Mouse (Mus musculus) megakaryocyte, embryonic 14.5 days (primary cell): Measurements from ENCODE around the gene Slc6a15. TPM values are rescaled to one million over a fixed set of nuclear protein-coding genes. Genes with fewer than 3 reads are reported as not detected.

Experiments used
- H3K27me3 ChIP-seq: replicated peaks from 2 replicates; pipeline ENCODE3; 2012; ENCODE audit warnings: inconsistent platforms
- H3K36me3 ChIP-seq: replicated peaks from 2 replicates; pipeline ENCODE3; 2012; ENCODE audit warnings: low read length, inconsistent platforms, mixed read lengths
- H3K4me1 ChIP-seq: 2 replicates; pipeline ENCODE4 v1.6.1; 2012; ENCODE audit warnings: inconsistent platforms
- H3K4me3 ChIP-seq: replicated peaks from 2 replicates; pipeline ENCODE3; 2012; ENCODE audit warnings: moderate library complexity, mild to moderate bottlenecking, inconsistent platforms
- H3K9me3 ChIP-seq: 2 replicates; pipeline ENCODE4 v1.6.1; 2012; ENCODE audit warnings: inconsistent platforms
- FLI1 ChIP-seq: IDR thresholded peaks from 2 replicates; pipeline ENCODE4 v1.6.1; 2012; ENCODE audit warnings: low read length, inconsistent platforms, mixed read lengths
- GATA1 ChIP-seq: IDR thresholded peaks from 3 replicates; pipeline ENCODE4 v1.6.1; 2012; ENCODE audit warnings: mixed read lengths, low read length, inconsistent platforms, borderline replicate concordance
- polyA plus RNA-seq: library from polyadenylated mRNA; stranded (reverse); fragments of >175 nt; gene quantifications from 2 replicates; pipeline ENCODE4 v1.2.3, GENCODE M21; 2012; ENCODE audit warnings: low replicate concordance; ENCODE audit not compliant: insufficient read depth

The Slc6a15 gene
- polyA plus RNA-seq: not detected in 2 replicates

DNA sequence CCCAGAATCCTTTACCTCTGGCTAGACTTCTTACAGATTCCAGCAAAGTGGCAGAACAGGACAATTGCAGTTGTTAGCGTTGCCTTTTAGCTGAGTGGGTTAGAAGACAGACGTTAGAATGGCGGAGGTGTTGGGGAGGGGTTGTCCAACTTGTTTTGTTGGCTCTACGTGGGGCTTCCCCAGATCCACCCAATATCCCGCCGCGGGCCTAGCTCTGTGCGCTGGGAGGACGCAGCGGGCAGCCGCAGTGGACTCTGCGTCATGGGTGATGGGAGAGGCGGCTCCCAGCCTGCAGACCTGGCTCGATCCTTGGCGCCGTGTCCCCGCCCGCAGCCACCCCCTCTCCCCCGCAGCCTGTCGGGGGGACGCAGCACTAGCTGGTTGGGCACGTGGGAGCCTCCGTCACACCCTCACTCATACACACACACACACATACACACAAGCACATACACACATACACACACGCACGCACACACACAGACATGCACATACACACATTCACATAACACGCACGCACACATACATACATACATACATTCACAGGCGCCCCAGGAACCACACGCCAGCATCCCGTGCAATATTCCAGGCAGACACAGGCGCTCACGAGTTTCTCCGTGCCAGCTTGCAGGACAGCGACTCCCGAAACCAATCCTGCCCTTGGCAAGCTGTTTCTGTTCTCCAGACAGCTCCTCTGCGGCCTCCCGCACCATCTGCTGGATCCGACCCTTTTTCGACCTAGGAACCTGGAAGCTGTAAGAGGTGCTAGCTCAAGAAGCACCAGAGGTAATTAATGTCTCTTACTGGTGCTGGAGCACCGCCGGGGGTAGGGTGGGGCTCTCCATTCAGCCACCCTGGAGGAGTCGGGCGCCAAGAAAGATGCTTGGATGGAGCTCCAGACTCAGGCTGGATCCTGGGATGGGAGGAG lies at the start of gene Slc6a15:
Gene Slc6a15, plus strand, starts transcription at position 413 of the 925 bp plus-strand sequence.
- TF ChIP-seq FLI1: no peak
- no peak for TF ChIP-seq GATA1
- H3K9me3 ChIP-seq: no peaks in the 10 kb centered on the region
- peaks cover 19% of the 10 kb centered on the region for H3K27me3 ChIP-seq
- peaks cover 21% of the 10 kb centered on the region for H3K4me1 ChIP-seq
- no peaks in the 10 kb centered on the region for H3K36me3 ChIP-seq
- peak within 1 kb of the TSS; percentile 93 for H3K4me3 ChIP-seq

DNA sequence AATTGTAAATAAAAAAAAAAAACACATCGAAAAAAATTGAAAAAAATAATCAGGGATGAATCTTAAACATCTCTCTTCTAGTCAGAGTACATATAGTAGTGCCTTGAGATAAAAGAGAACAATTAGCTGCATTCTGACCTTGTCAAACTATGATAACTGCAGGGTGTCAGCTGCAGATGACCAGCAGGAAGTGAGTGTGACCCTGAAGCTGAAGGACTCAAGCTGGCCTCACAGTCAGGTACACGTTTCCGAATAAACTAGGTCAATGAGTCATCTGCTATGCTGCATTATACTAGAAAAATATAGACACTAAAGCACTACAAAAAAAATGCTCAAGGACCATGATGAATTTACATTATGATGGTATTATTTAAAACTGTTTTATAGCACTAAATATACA lies 45.6 kb upstream of the Slc6a15 start:
- no peak for TF ChIP-seq FLI1
- no peak for TF ChIP-seq GATA1
- no peaks in the 10 kb centered on the region for H3K36me3 ChIP-seq

DNA sequence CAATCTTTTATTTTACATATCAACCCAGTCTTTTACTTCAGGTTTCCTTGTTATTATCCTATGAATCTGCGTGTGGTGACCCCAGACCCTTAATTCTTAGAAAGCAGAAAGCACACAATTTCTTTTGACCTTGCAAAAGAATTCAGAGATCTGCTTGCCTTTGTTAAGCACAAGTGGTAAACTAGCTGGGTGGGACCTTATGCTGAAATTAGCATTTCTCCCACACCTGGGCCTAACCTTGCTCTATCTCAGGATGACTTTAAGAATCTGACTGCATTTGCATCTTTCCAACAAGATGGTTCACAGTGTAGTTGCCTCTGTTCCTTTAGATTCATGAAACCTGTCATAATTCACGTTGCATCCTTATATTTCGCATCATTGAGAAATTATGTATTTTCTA lies 44.2 kb upstream of the Slc6a15 start:
- no peaks in the 10 kb centered on the region for H3K36me3 ChIP-seq
- TF ChIP-seq FLI1 (no peak), GATA1 (no peak)
- no peaks in the 10 kb centered on the region for H3K27me3 ChIP-seq
- H3K4me3 ChIP-seq: no peak overlapping the region
- H3K4me1 ChIP-seq: no peaks in the 10 kb centered on the region
- peaks cover 6% of the 10 kb centered on the region for H3K9me3 ChIP-seq

More for the DNA sequence above, 45.6 kb upstream of the Slc6a15 start:
- no peak overlapping the region for H3K4me3 ChIP-seq
- peaks cover 4% of the 10 kb centered on the region for H3K9me3 ChIP-seq
- H3K27me3 ChIP-seq: no peaks in the 10 kb centered on the region
- H3K4me1 ChIP-seq: no peaks in the 10 kb centered on the region

DNA sequence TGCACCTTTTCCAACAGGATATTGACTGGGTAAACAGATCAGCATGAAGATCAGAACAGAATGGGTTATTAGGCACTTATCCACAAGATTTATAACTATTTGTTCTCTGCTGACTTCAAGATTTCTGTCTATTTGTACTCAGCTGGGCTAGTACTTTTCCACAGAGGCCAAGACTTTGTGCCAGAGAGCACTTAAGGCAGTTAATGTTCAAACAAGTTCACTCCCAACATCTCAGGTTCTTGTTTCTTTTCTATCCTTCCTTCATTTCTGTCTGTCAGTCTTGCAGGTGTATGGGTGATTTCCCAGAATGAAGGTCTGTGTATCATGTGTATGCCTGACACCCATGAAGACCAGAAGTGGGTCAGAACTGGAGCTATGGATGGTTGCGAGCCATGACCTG lies 33.3 kb upstream of the Slc6a15 start:
- Histone ChIP-seq H3K36me3 (no peaks in the 10 kb centered on the region), H3K9me3 (no peaks in the 10 kb centered on the region), H3K4me1 (no peaks in the 10 kb centered on the region), H3K27me3 (no peaks in the 10 kb centered on the region), H3K4me3 (no peak overlapping the region)
- no peak for TF ChIP-seq GATA1
- TF ChIP-seq FLI1: no peak

DNA sequence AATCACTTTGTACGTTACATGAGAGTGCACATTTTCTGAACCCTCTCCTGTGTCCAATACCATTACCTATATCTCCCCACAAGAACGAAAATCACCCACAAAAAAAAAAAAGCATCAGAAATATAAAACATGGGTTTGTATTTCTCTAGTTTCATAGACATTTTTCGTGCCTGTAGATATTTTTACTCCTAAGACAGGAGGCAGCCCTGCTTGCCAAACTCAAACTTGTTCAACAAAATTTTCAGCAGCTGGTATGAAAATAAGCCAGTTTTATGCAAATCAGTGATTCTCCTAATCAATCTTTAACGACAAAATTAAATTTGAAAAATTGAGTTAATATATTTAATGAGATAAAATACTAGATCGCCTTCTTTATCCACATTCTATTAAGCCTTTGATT lies 27.7 kb upstream of the Slc6a15 start:
- H3K9me3 ChIP-seq: no peaks in the 10 kb centered on the region
- TF ChIP-seq GATA1 (no peak), FLI1 (no peak)
- no peaks in the 10 kb centered on the region for H3K27me3 ChIP-seq
- H3K36me3 ChIP-seq: no peaks in the 10 kb centered on the region
- H3K4me1 ChIP-seq: no peaks in the 10 kb centered on the region
- no peak overlapping the region for H3K4me3 ChIP-seq

DNA sequence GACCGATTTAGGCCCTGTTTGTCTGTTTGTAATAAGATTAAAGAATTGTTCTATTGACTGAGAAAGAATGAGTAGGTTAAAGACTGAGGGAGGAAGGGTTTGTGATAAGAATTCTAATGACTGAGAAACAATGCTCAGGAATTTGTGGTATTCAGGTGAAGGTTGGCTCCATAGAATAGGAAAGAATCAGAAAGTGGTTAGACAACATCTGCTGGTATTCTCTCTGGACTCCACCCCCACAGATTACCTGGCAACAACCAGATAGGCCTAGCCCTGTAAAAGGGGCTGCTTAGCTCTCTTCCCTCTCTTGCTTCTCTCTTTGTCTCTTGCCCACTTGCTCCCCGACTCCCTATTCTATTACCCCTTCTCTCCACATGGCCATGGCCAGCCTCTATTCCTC lies 20.8 kb upstream of the Slc6a15 start:
- Histone ChIP-seq H3K4me1 (no peaks in the 10 kb centered on the region), H3K27me3 (no peaks in the 10 kb centered on the region), H3K36me3 (no peaks in the 10 kb centered on the region), H3K9me3 (no peaks in the 10 kb centered on the region), H3K4me3 (no peak overlapping the region)
- TF ChIP-seq FLI1 (no peak), GATA1 (no peak)

DNA sequence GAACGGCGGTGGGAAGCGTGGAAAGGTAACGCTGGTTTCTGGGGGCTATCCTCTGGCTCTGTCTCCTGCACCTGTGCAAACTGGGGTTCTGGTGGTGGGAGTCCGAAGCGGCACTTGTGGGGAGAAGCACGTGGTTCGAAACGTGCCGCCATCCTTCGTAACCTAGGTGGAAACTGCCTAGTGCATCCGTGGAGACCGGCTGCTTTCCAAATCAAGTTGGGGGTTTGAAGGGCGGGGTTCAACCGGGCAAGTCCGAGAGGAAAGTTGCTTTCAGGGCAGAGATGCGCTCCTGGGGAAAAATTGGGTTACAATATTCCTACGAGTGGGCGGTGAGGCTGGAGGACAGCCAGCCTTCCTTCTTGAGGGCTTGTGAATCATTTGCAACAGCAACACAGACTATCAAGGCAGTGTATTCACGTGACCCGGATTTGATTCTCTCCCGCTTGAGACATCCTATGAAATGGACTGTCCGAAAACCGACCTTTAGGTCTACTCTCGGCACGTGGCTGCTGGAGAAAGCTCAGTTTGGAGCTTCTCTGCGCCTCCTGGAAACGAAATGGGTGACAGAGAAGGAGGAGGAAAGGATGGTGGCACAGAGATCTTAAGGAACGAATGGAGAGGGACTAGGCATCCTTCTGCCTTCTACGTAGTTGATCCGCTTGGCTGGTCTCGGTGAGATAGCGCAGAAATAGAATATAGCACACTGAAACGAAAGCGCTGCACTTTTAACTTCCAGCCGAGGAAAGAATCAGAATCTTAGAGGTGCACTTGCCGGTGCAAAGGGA lies 905 bp downstream of the Slc6a15 start:
- TF ChIP-seq FLI1 (no peak), GATA1 (no peak)
- Histone ChIP-seq H3K4me3 (peak overlapping the region; percentile 93), H3K4me1 (peaks cover 21% of the 10 kb centered on the region), H3K36me3 (no peaks in the 10 kb centered on the region), H3K9me3 (no peaks in the 10 kb centered on the region), H3K27me3 (peaks cover 19% of the 10 kb centered on the region)

GRCm38 (mm10) chr10:103369081-103369420 lies 1.5 kb downstream of the Slc6a15 start:
- Histone ChIP-seq H3K9me3 (no peaks in the 10 kb centered on the region), H3K4me3 (peak overlapping the region; percentile 93), H3K36me3 (no peaks in the 10 kb centered on the region), H3K27me3 (peaks cover 19% of the 10 kb centered on the region), H3K4me1 (peaks cover 21% of the 10 kb centered on the region)
- TF ChIP-seq GATA1 (no peak), FLI1 (no peak)

DNA sequence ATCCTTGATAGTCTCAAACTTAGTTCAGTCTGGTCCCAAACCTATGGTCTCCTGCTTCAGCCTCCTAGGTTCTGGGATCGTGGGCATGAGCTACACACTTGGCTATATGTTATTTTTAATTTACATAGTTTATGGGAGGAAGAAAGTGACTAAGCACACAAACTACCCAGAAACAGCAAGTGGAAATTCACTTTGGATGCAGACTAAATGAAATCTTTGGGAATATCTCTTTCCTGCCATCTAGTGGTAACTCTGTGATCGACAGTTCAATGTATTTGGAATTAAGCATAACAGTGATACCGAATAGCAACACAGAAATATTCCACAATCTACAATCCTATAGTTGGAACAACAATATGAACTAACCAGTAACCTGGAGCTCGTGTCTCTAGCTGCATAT lies 34.6 kb downstream of the Slc6a15 start:
- H3K4me1 ChIP-seq: no peaks in the 10 kb centered on the region
- no peaks in the 10 kb centered on the region for H3K9me3 ChIP-seq
- no peak overlapping the region for H3K4me3 ChIP-seq
- no peaks in the 10 kb centered on the region for H3K36me3 ChIP-seq
- no peaks in the 10 kb centered on the region for H3K27me3 ChIP-seq
- no peak for TF ChIP-seq FLI1

DNA sequence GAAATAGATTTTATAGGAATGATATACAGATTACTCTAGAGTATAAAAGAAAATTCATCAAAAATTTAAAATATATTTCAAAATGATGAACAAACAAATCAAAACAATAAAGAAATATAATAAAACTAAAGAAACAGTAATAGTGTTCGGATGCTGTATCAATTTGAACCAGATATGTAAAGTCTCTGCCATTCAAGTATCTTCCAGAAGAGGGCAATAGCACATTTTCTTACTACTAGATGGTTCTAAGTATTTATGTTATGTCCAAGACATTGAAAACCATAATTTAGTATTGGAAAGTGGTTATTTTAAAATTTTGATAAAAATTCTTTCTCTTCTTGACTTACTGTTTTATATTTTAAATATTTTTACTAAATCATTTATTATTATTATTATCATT lies 60.1 kb downstream of the Slc6a15 start:
- TF ChIP-seq GATA1: no peak
- no peak for TF ChIP-seq FLI1
- H3K36me3 ChIP-seq: no peaks in the 10 kb centered on the region
- no peak overlapping the region for H3K4me3 ChIP-seq
- H3K9me3 ChIP-seq: no peaks in the 10 kb centered on the region
- no peaks in the 10 kb centered on the region for H3K27me3 ChIP-seq
- H3K4me1 ChIP-seq: no peaks in the 10 kb centered on the region
